Mouse (Mus musculus) embryonic facial prominence, embryonic 14.5 days (tissue): Measurements from ENCODE around the gene Zfp366. TPM values are rescaled to one million over a fixed set of nuclear protein-coding genes. Genes with fewer than 3 reads are reported as not detected.

Experiments used
- ATAC-seq: fragments of 200-750 bp; cut with Nextera tagmentation; 2 replicates; pipeline ENCODE4 v1.8.0; 2017; ENCODE audit warnings: low read depth, moderate number of reproducible peaks, moderate TSS enrichment
- DNase-seq: peaks from one replicate; pipeline ENCODE4 v3.0.0-alpha.2; 2015; ENCODE audit warnings: low spot score
- H3K27ac ChIP-seq: fragments of 300-500 bp; sonication (generic); replicated peaks from 2 replicates; pipeline ENCODE4 v1.5.1; 2014; ENCODE audit warnings: low read depth, mild to moderate bottlenecking, low read length, moderate library complexity
- H3K27me3 ChIP-seq: fragments of 300-500 bp; sonication (generic); replicated peaks from 2 replicates; pipeline ENCODE4 v1.6.1; 2014; ENCODE audit warnings: low read length; ENCODE audit not compliant: control insufficient read depth, insufficient read depth
- H3K36me3 ChIP-seq: fragments of 300-500 bp; sonication (generic); 2 replicates; pipeline ENCODE4 v1.6.1; 2014; ENCODE audit warnings: low read length, mixed read lengths; ENCODE audit not compliant: control insufficient read depth, insufficient read depth
- H3K4me1 ChIP-seq: fragments of 300-500 bp; sonication (generic); 2 replicates; pipeline ENCODE4 v1.6.1; 2014; ENCODE audit warnings: antibody characterized with exemption, low read length; ENCODE audit not compliant: control insufficient read depth, insufficient read depth
- H3K4me2 ChIP-seq: fragments of 300-500 bp; sonication (generic); 2 replicates; pipeline ENCODE4 v1.6.1; 2014; ENCODE audit warnings: low read depth, mild to moderate bottlenecking, low read length, moderate library complexity, mixed read lengths
- H3K4me3 ChIP-seq: fragments of 300-500 bp; sonication (generic); 2 replicates; pipeline ENCODE4 v1.5.1; 2014; ENCODE audit warnings: low read depth, mild to moderate bottlenecking, low read length
- H3K9ac ChIP-seq: fragments of 300-500 bp; sonication (generic); 2 replicates; pipeline ENCODE4 v1.6.1; 2014; ENCODE audit warnings: low read depth, mild to moderate bottlenecking, low read length, moderate library complexity, mixed read lengths
- H3K9me3 ChIP-seq: fragments of 300-500 bp; sonication (generic); 2 replicates; pipeline ENCODE4 v1.6.1; 2016; ENCODE audit warnings: low read length; ENCODE audit not compliant: control insufficient read depth
- WGBS: fragments of 180-500 bp; shearing (Covaris S2); extraction: QIAGEN DNeasy Blood & Tissue Kit; methylation state at CpG from one replicate; pipeline ENCODE4 v1.1.7; 2014; 5-methylcytosine and 5-hydroxymethylcytosine counted together
- polyA plus RNA-seq: library from polyadenylated mRNA; unstranded; fragments of >200 nt; fragmentation: Nextera tagmentation; extraction: Ambion mirVana; gene quantifications from 2 replicates; pipeline ENCODE4 v1.2.1, GENCODE M21; 2014

Zfp366 gene
- polyA plus RNA-seq, 1 experiment from 2014 or later: 0.99 TPM

DNA sequence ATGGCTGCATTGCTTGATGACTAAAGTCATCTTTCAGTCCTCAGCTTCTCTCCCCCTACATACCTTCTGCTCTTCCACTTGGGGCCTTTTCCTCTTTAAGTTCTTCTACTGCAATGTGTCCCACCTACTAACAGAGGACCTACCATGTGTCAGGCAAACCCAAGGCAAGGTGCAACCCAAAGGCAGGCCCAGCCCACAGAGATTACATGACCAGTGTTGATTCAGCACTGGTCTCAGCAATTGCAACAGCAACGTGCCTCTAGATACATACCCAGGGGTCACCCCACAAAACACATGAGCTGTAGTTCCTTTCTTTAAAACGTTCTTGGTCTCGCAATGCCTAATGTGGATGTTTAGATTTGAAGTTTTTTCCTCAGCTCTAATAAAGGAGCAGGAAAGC lies 57.4 kb downstream of the Zfp366 start:
- ATAC-seq (no peak), DNase-seq (no peak)
- no peak overlapping the region for H3K27ac ChIP-seq
- no peak overlapping the region for H3K4me3 ChIP-seq
- 75% methylated on average over 3 of the region's 3 CpGs for WGBS
- H3K4me1 ChIP-seq: peaks cover 20% of the 10 kb centered on the region
- no peaks in the 10 kb centered on the region for H3K27me3 ChIP-seq
- no peak overlapping the region for H3K9ac ChIP-seq
- no peaks in the 10 kb centered on the region for H3K36me3 ChIP-seq
- H3K4me2 ChIP-seq: no peak overlapping the region
- no peaks in the 10 kb centered on the region for H3K9me3 ChIP-seq

DNA sequence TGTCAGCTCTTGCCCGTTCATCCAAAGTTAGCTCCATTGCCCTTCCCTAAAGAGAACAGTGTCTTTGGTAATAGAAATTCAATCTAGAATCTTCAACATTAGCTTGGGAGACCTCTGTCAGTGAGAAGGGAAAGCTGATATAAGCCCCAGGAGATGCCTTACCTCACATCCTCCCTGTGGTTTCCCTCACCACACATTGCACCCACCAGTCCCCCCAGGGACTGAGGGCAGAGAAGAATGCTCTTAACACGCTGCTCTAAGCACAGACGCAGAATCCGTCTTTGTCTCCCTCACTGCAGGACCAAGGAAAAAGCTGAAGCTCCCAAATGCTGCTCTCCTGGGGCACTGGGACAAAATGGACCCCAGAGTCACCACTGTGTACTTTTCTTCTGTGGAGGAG lies 58.3 kb downstream of the Zfp366 start:
- Histone ChIP-seq H3K9ac (no peak overlapping the region), H3K36me3 (no peaks in the 10 kb centered on the region), H3K9me3 (no peaks in the 10 kb centered on the region), H3K4me2 (no peak overlapping the region), H3K27me3 (no peaks in the 10 kb centered on the region), H3K27ac (no peak overlapping the region), H3K4me1 (peaks cover 20% of the 10 kb centered on the region), H3K4me3 (no peak overlapping the region)
- 53% methylated on average over 4 of the region's 4 CpGs for WGBS
- ATAC-seq (no peak), DNase-seq (no peak)

DNA sequence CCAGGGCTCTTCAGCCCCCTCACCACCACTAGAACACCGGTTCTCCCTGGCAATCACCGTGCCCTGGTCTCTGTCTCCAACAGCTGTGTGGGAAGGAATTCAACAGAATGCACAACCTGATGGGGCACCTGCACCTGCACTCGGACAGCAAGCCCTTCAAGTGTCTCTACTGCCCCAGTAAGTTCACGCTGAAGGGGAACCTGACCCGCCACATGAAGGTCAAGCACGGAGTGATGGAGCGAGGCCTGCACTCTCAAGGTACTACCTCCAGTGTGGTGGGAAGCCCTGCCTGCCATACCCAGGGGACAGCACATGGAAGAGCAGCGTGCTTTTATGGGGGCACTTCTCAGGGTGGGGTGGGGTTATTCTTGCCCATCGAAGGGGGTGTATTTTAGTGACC lies 59.2 kb downstream of the Zfp366 start:
- Histone ChIP-seq H3K36me3 (no peaks in the 10 kb centered on the region), H3K9ac (no peak overlapping the region), H3K9me3 (no peaks in the 10 kb centered on the region), H3K4me2 (no peak overlapping the region), H3K27ac (no peak overlapping the region), H3K4me3 (no peak overlapping the region), H3K27me3 (no peaks in the 10 kb centered on the region), H3K4me1 (peaks cover 14% of the 10 kb centered on the region)
- no peak for ATAC-seq
- DNase-seq: no peak
- 91% methylated on average over 9 of the region's 9 CpGs for WGBS

DNA sequence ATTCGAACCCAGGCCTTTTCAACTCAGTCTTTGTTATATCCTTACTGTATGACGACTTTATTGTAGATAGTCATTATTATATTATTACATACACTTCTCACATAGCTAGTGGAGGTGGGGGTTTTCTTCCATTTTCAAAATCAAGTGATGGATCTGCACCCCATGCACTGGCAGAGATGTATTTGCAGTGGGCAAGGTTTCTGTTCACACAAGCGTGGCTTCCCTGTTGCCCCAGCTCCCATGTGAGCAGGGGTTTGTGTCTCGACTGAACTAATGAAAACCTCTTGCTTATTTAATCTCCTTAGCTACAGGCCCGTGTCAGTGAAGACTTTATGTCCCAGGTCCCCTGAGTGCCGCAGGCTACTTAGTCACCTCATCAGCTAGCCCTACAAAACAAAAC lies 59.8 kb downstream of the Zfp366 start:
- H3K4me1 ChIP-seq: peaks cover 8% of the 10 kb centered on the region; the same call in 1 of the 2 replicates
- H3K36me3 ChIP-seq: no peaks in the 10 kb centered on the region
- 53% methylated on average over 6 of the region's 6 CpGs for WGBS
- no peak for DNase-seq
- H3K9ac ChIP-seq: no peak overlapping the region
- H3K27ac ChIP-seq: no peak overlapping the region
- no peak for ATAC-seq
- H3K4me2 ChIP-seq: no peak overlapping the region
- no peaks in the 10 kb centered on the region for H3K9me3 ChIP-seq
- no peaks in the 10 kb centered on the region for H3K27me3 ChIP-seq
- H3K4me3 ChIP-seq: no peak overlapping the region

DNA sequence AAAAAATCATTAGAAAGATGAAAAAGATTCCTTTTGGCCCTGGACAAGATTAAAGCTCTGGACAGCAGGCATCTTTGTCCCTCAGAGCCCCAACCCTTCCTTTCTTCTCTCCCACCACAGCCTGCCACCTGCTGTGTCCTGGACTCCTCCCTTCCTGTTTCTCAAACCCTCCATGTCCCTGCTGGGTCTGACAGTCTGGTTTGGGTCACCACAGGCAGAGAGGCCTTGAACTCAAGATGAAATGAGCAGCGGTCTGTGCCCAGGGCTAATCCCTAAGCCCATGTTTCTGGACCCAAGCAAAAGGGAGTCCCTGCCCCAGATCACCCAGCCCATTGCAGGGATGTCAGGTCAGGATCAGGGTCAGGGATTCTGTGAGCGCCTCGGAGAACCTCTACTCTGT lies 60.3 kb downstream of the Zfp366 start:
- Histone ChIP-seq H3K27ac (no peak overlapping the region), H3K4me1 (0 out of 2 replicates have a peak, but pooled peaks cover 5% of the 10 kb centered on the region), H3K4me3 (no peak overlapping the region), H3K9me3 (no peaks in the 10 kb centered on the region), H3K36me3 (no peaks in the 10 kb centered on the region), H3K4me2 (no peak overlapping the region), H3K27me3 (no peaks in the 10 kb centered on the region), H3K9ac (no peak overlapping the region)
- DNase-seq (no peak), ATAC-seq (no peak)
- 46% methylated on average over 3 of the region's 3 CpGs for WGBS

DNA sequence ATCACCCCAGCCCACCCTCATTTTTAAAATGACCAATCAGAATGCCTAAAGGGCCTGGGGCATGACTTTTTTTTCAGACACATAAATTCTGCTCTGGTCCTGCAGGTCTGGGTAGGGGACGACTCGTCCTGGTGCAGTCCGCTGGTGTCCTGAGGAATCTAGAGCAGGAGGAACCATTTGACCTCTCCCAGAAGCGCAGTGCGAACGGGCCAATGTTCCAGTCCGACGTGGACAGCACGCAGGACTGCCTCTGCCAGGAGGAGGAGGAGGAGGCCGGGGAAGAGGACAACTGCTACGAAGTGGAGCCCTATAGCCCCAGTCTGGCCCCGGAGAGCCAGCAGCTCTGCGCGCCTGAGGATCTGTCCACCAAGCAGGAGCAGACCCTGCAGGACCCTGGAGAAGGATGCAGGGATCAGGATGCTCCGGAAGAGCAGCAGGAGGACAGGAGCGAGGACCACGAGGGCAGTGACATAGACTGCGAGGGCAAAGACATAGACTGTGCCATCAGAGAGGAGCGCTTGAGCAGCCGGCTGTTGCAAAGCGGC lies 61.4 kb downstream of the Zfp366 start:
- H3K9ac ChIP-seq: no peak overlapping the region
- no peaks in the 10 kb centered on the region for H3K36me3 ChIP-seq
- H3K4me3 ChIP-seq: no peak overlapping the region
- no peak overlapping the region for H3K4me2 ChIP-seq
- no peaks in the 10 kb centered on the region for H3K27me3 ChIP-seq
- H3K4me1 ChIP-seq: no peaks in the 10 kb centered on the region
- ATAC-seq (no peak), DNase-seq (no peak)
- no peaks in the 10 kb centered on the region for H3K9me3 ChIP-seq
- no peak overlapping the region for H3K27ac ChIP-seq
- WGBS: 86% methylated on average over 20 of the region's 21 CpGs

DNA sequence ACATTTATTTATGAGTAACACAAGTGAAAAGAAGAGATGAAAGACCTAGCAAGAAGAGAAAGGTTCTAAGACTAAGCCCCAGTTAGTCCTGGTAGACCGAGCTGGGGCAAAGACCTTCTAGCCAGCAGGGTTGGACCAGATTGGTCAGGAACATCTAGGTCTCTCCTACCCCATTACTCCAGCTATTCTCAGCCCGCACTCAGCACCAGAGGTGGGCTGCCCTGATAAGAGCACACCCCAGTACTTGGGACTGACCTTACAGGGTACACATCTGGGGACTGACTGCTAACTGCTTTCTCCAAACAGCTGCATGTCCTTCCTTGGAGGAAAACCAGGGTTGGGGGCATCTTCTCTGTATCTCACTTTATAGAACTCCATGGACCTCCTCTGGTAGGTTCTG lies 66.2 kb downstream of the Zfp366 start:
- no peak overlapping the region for H3K9ac ChIP-seq
- no peak for DNase-seq
- no peaks in the 10 kb centered on the region; the same call in 1 of the 2 replicates for H3K9me3 ChIP-seq
- 83% methylated on average over 2 of the region's 2 CpGs for WGBS
- no peak for ATAC-seq
- H3K27me3 ChIP-seq: no peaks in the 10 kb centered on the region
- H3K4me3 ChIP-seq: no peak overlapping the region
- no peaks in the 10 kb centered on the region for H3K4me1 ChIP-seq
- H3K36me3 ChIP-seq: no peaks in the 10 kb centered on the region
- no peak overlapping the region for H3K4me2 ChIP-seq
- H3K27ac ChIP-seq: no peak overlapping the region

DNA sequence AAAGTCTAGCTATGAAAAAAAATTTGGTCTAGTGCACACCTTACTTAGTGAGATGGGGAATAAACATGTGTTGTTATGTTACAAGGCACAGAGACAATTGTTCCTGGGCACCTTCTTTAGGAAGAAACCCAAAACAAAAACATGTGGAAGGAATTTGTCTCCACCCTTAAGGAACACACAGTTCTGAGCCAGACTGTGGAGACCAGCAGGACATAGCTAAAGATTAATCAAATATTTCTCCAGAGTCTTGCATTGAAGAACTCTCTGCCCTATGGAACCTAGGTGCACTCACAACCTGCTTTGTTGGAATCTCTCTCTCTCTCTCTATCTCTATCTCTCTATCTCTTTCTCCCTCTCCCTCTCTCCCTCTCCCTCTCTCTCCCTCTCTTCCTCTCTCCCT lies 69.6 kb downstream of the Zfp366 start:
- H3K4me2 ChIP-seq: no peak overlapping the region
- H3K4me3 ChIP-seq: no peak overlapping the region
- no peaks in the 10 kb centered on the region for H3K4me1 ChIP-seq
- H3K9me3 ChIP-seq: no peaks in the 10 kb centered on the region; the same call in 1 of the 2 replicates
- DNase-seq: no peak
- H3K9ac ChIP-seq: no peak overlapping the region
- no peak overlapping the region for H3K27ac ChIP-seq
- no peak for ATAC-seq
- H3K27me3 ChIP-seq: no peaks in the 10 kb centered on the region
- H3K36me3 ChIP-seq: no peaks in the 10 kb centered on the region

DNA sequence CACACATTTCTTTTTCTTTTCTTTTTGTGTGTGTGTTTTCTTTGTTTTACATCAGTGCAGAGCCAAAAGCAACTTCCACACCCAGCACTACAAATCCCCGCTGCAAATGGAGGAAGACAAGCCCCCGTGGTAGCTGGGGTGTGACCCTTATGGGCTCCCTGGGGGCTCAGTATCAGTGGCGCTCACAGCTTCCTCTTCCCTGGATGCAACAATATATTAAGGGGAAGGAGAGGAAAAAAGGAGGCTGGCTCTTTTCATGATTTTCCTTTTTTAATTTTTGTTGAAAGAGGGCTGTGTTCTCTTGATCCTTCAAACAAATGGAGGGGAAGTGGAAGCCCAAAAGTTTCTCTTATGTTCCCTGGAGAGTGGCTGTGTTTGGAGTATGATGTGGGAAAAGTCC lies 70.2 kb downstream of the Zfp366 start:
- no peaks in the 10 kb centered on the region for H3K4me1 ChIP-seq
- no peaks in the 10 kb centered on the region; the same call in 1 of the 2 replicates for H3K9me3 ChIP-seq
- no peak overlapping the region for H3K4me3 ChIP-seq
- 26% methylated on average over 3 of the region's 3 CpGs for WGBS
- no peak overlapping the region for H3K9ac ChIP-seq
- no peak overlapping the region for H3K4me2 ChIP-seq
- DNase-seq: no peak
- H3K36me3 ChIP-seq: no peaks in the 10 kb centered on the region
- H3K27me3 ChIP-seq: no peaks in the 10 kb centered on the region
- no peak for ATAC-seq
- no peak overlapping the region for H3K27ac ChIP-seq
